8 mouse cellular contexts compared by ENCODE assay signal in genomic region chr14:57057204-57057562, GRCm38 (mm10). TPM values are rescaled to one million over a fixed set of nuclear protein-coding genes. Genes with fewer than 3 reads are reported as not detected.
DNase-seq lines count a peak whose midpoint lies in the region; ATAC-seq and TF ChIP-seq lines count a peak whose summit lies in the region.

No protein-coding gene starts in this region.

- H3K9me3 ChIP-seq in forebrain, embryonic 10.5 days: no peaks in the 10 kb centered on the region
- H3K9me3 ChIP-seq in limb, embryonic 12.5 days: no peaks in the 10 kb centered on the region
- H3K9me3 ChIP-seq in neural tube, embryonic 15.5 days (replicated peaks): no peaks in the 10 kb centered on the region

- H3K27ac ChIP-seq in layer of hippocampus, adult 2 months: no peak overlapping the region
- H3K27ac ChIP-seq in forebrain, embryonic 10.5 days: 0 out of 2 replicates have a peak overlapping the region, but pooled peaks have one; percentile 15
- no peak overlapping the region for H3K27ac ChIP-seq in limb, embryonic 12.5 days
- no peak overlapping the region for H3K27ac ChIP-seq in neural tube, embryonic 15.5 days (replicated peaks)

- H3K4me3 ChIP-seq in layer of hippocampus, adult 2 months: peak overlapping the region; percentile 50
- H3K4me3 ChIP-seq in forebrain, embryonic 10.5 days: peak overlapping the region; percentile 69
- H3K4me3 ChIP-seq in limb, embryonic 12.5 days (replicated peaks): peak overlapping the region; percentile 67
- peak overlapping the region; percentile 50 for H3K4me3 ChIP-seq in neural tube, embryonic 15.5 days (replicated peaks)

- peak overlapping the region; percentile 55 for H3K9ac ChIP-seq in limb, embryonic 12.5 days (replicated peaks)
- no peak overlapping the region for H3K9ac ChIP-seq in neural tube, embryonic 15.5 days (replicated peaks)

- 4% methylated on average over 19 of the region's 19 CpGs for WGBS in forebrain, embryonic 10.5 days
- WGBS in limb, embryonic 12.5 days: 3% methylated on average over 19 of the region's 19 CpGs
- 5% methylated on average over 19 of the region's 19 CpGs for WGBS in neural tube, embryonic 15.5 days

- intact Hi-C loops in left cerebral cortex, postnatal 25 days (cut with DNase I): no loop called here

- H3K27me3 ChIP-seq in forebrain, embryonic 10.5 days (ENCODE audit: poor library complexity, severe bottlenecking): peaks cover 55% of the 10 kb centered on the region
- H3K27me3 ChIP-seq in limb, embryonic 12.5 days: peaks cover 40% of the 10 kb centered on the region
- peaks cover 46% of the 10 kb centered on the region for H3K27me3 ChIP-seq in neural tube, embryonic 15.5 days (replicated peaks)

- H3K4me2 ChIP-seq in limb, embryonic 12.5 days: peak overlapping the region; percentile 95
- peak overlapping the region; percentile 97 for H3K4me2 ChIP-seq in neural tube, embryonic 15.5 days

- ATAC-seq in limb, embryonic 12.5 days (ENCODE audit: insufficient number of reproducible peaks, insufficient read depth, low FRiP score, low TSS enrichment, low read depth): no peak
- ATAC-seq in neural tube, embryonic 15.5 days (ENCODE audit: low FRiP score): no peak
- ATAC-seq in frontal cortex, adult (ENCODE audit: low TSS enrichment): no peak

- no peaks in the 10 kb centered on the region for H3K36me3 ChIP-seq in forebrain, embryonic 10.5 days (replicated peaks)
- H3K36me3 ChIP-seq in limb, embryonic 12.5 days: no peaks in the 10 kb centered on the region
- H3K36me3 ChIP-seq in neural tube, embryonic 15.5 days: no peaks in the 10 kb centered on the region

- TF ChIP-seq CTCF in layer of hippocampus, adult 2 months (conservative IDR thresholded peaks at IDR 0.05): no peak

- no peak for DNase-seq in layer of hippocampus, adult 2 months (ENCODE audit: low spot score in 2 of 2)
- no peak for DNase-seq in layer of hippocampus, postnatal 10 days (ENCODE audit: low spot score in 2 of 2)
- DNase-seq in forebrain, embryonic 10.5 days (ENCODE audit: extremely low spot score, low spot score): no peak
- DNase-seq in layer of hippocampus, adult 8-10 months (ENCODE audit: low spot score in 2 of 2): no peak
- DNase-seq in left cerebral cortex, postnatal 25 days (ENCODE audit: low spot score in 2 of 2): no peak

- peaks cover 11% of the 10 kb centered on the region for H3K4me1 ChIP-seq in forebrain, embryonic 10.5 days
- peaks cover 15% of the 10 kb centered on the region for H3K4me1 ChIP-seq in limb, embryonic 12.5 days (replicated peaks)
- H3K4me1 ChIP-seq in neural tube, embryonic 15.5 days: peaks cover 14% of the 10 kb centered on the region

RNA-seq across cellular contexts. Expression of gene Gja3, which starts 0.7 kb away (rescaled TPM):
- total RNA-seq in layer of hippocampus, adult 2 months (2021): under 1 TPM; 0.32 to 0.33 TPM
- total RNA-seq in layer of hippocampus, postnatal 10 days (2021): under 1 TPM; 0.46 to 0.89 TPM
- 0.06 TPM in 1 of 2 replicates, not detected in the other for polyA plus RNA-seq in forebrain, embryonic 10.5 days (2016; fragmentation: Nextera tagmentation; extraction: Ambion mirVana)
- polyA plus RNA-seq in limb, embryonic 12.5 days (2016; fragmentation: Nextera tagmentation; extraction: Ambion mirVana): 19.5 and 20.5 TPM in 2 replicates
- polyA plus RNA-seq in neural tube, embryonic 15.5 days (2015; fragmentation: Nextera tagmentation; extraction: Ambion mirVana): 1.3 and 2.2 TPM in 2 replicates
- total RNA-seq in layer of hippocampus, adult 8-10 months (2022): under 1 TPM; 0.18 to 0.61 (median 0.33) TPM
- total RNA-seq in left cerebral cortex, postnatal 25 days (2021): under 1 TPM; 0.18 to 0.32 TPM

RNA-seq across cellular contexts. Expression of gene Gjb2, which starts 47.3 kb away (rescaled TPM):
- 1 to 10 TPM; 6.2 to 9.5 TPM for total RNA-seq in layer of hippocampus, adult 2 months (2021)
- total RNA-seq in layer of hippocampus, postnatal 10 days (2021): 1 to 10 TPM; 6.2 to 7.5 TPM
- polyA plus RNA-seq in forebrain, embryonic 10.5 days (2016; fragmentation: Nextera tagmentation; extraction: Ambion mirVana): 0.50 and 0.83 TPM in 2 replicates
- 63.3 and 79.4 TPM in 2 replicates for polyA plus RNA-seq in limb, embryonic 12.5 days (2016; fragmentation: Nextera tagmentation; extraction: Ambion mirVana)
- 7.9 and 11.4 TPM in 2 replicates for polyA plus RNA-seq in neural tube, embryonic 15.5 days (2015; fragmentation: Nextera tagmentation; extraction: Ambion mirVana)
- 10 to 100 TPM in 3 of 4 experiments, 1 to 10 TPM in 1; 9.1 to 14.5 (median 10.3) TPM for total RNA-seq in layer of hippocampus, adult 8-10 months (2022)
- total RNA-seq in left cerebral cortex, postnatal 25 days (2021): 10 to 100 TPM; 11.5 to 11.9 TPM

RNA-seq across cellular contexts. Expression of gene Gm4491, which starts 58.5 kb away (rescaled TPM):
- under 1 TPM; 0.79 to 0.91 TPM for total RNA-seq in layer of hippocampus, adult 2 months (2021)
- under 1 TPM; 0.39 to 0.42 TPM for total RNA-seq in layer of hippocampus, postnatal 10 days (2021)
- not detected in 2 replicates for polyA plus RNA-seq in forebrain, embryonic 10.5 days (2016; fragmentation: Nextera tagmentation; extraction: Ambion mirVana)
- not detected in 2 replicates for polyA plus RNA-seq in limb, embryonic 12.5 days (2016; fragmentation: Nextera tagmentation; extraction: Ambion mirVana)
- not detected in 2 replicates for polyA plus RNA-seq in neural tube, embryonic 15.5 days (2015; fragmentation: Nextera tagmentation; extraction: Ambion mirVana)
- 1 to 10 TPM in 2 of 4 experiments, under 1 TPM in 2; 0.41 to 1.0 (median 0.83) TPM for total RNA-seq in layer of hippocampus, adult 8-10 months (2022)
- total RNA-seq in left cerebral cortex, postnatal 25 days (2021): under 1 TPM; 0.50 to 0.62 TPM
